Comparison of ENCODE assay signal across 20 mouse cellular contexts in genomic region chr3:30269253-30269652, GRCm38 (mm10).
DNase-seq lines count a peak whose midpoint lies in the region; ATAC-seq and TF ChIP-seq lines count a peak whose summit lies in the region.
"Had no signal": no experiment of that assay in that cellular context is flagged by ENCODE, and none has a peak within 500 bp of the region (broad histone marks: within the 10 kb centered on the region; RNA-seq: fewer than 3 reads in every experiment).

No protein-coding gene starts in this region.

- H3K4me2 ChIP-seq in intestine, postnatal 0 days (replicated peaks; ENCODE audit: low read depth) = no peak overlapping the region
- no peak overlapping the region for H3K4me2 ChIP-seq in intestine, embryonic 15.5 days (replicated peaks)
- H3K4me2 ChIP-seq: embryonic facial prominence, embryonic 13.5 days; hindbrain, embryonic 15.5 days; liver, embryonic 15.5 days; midbrain, embryonic 12.5 days; neural tube, embryonic 15.5 days had no signal

- H3K9ac ChIP-seq in intestine, postnatal 0 days (ENCODE audit: low read depth, low read length) = no peak overlapping the region
- H3K9ac ChIP-seq in intestine, embryonic 15.5 days = no peak overlapping the region
- no peak overlapping the region for H3K9ac ChIP-seq in ES-Bruce4 (ENCODE audit: low read depth, poor library complexity, severe bottlenecking)
- H3K9ac ChIP-seq: embryonic facial prominence, embryonic 13.5 days; hindbrain, embryonic 15.5 days; liver, embryonic 15.5 days; midbrain, embryonic 12.5 days; neural tube, embryonic 15.5 days had no signal

- no peaks in the 10 kb centered on the region for H3K27me3 ChIP-seq in intestine, postnatal 0 days (replicated peaks; ENCODE audit: control insufficient read depth, insufficient read depth, low read length)
- no peaks in the 10 kb centered on the region for H3K27me3 ChIP-seq in intestine, embryonic 15.5 days (replicated peaks)
- H3K27me3 ChIP-seq in ES-Bruce4 (ENCODE audit: control insufficient read depth, insufficient read depth, low read length, poor library complexity, severe bottlenecking) = no peaks in the 10 kb centered on the region
- no peaks in the 10 kb centered on the region for H3K27me3 ChIP-seq in embryonic facial prominence, embryonic 10.5 days (replicated peaks; ENCODE audit: low read depth, poor library complexity, severe bottlenecking)
- H3K27me3 ChIP-seq: embryonic facial prominence, embryonic 13.5 days; hindbrain, embryonic 15.5 days; liver, embryonic 15.5 days; midbrain, embryonic 12.5 days; neural tube, embryonic 15.5 days had no signal

- H3K27ac ChIP-seq in intestine, postnatal 0 days (ENCODE audit: low read depth, low read length) = no peak overlapping the region
- H3K27ac ChIP-seq in intestine, embryonic 15.5 days = no peak overlapping the region
- no peak overlapping the region for H3K27ac ChIP-seq in ES-Bruce4 (ENCODE audit: insufficient read depth, low read length)
- H3K27ac ChIP-seq in embryonic facial prominence, embryonic 10.5 days (replicated peaks) = no peak overlapping the region
- H3K27ac ChIP-seq: embryonic facial prominence, embryonic 13.5 days; hindbrain, embryonic 15.5 days; liver, embryonic 15.5 days; midbrain, embryonic 12.5 days; neural tube, embryonic 15.5 days had no signal

- no peaks in the 10 kb centered on the region for H3K9me3 ChIP-seq in intestine, postnatal 0 days (ENCODE audit: control insufficient read depth)
- no peaks in the 10 kb centered on the region for H3K9me3 ChIP-seq in intestine, embryonic 15.5 days
- no peaks in the 10 kb centered on the region for H3K9me3 ChIP-seq in ES-Bruce4 (replicated peaks; ENCODE audit: control insufficient read depth, insufficient read depth, low read length, poor library complexity, severe bottlenecking)
- H3K9me3 ChIP-seq in embryonic facial prominence, embryonic 10.5 days = no peaks in the 10 kb centered on the region
- H3K9me3 ChIP-seq: embryonic facial prominence, embryonic 13.5 days; hindbrain, embryonic 15.5 days; liver, embryonic 15.5 days; midbrain, embryonic 12.5 days; neural tube, embryonic 15.5 days had no signal

- no peaks in the 10 kb centered on the region for H3K36me3 ChIP-seq in intestine, postnatal 0 days (ENCODE audit: control insufficient read depth, insufficient read depth)
- H3K36me3 ChIP-seq in intestine, embryonic 15.5 days = no peaks in the 10 kb centered on the region
- no peaks in the 10 kb centered on the region for H3K36me3 ChIP-seq in ES-Bruce4 (ENCODE audit: control insufficient read depth, insufficient read depth, low read length, poor library complexity, severe bottlenecking)
- H3K36me3 ChIP-seq in embryonic facial prominence, embryonic 10.5 days (replicated peaks) = no peaks in the 10 kb centered on the region
- H3K36me3 ChIP-seq: embryonic facial prominence, embryonic 13.5 days; hindbrain, embryonic 15.5 days; liver, embryonic 15.5 days; midbrain, embryonic 12.5 days; neural tube, embryonic 15.5 days had no signal

- no peak for TF ChIP-seq POLR2A in lung, adult 2 months (IDR thresholded peaks at IDR 0.05; ENCODE audit: borderline replicate concordance, extremely low read depth, low read depth, low read length)
- TF ChIP-seq POLR2A in ES-Bruce4 (IDR thresholded peaks at IDR 0.05; ENCODE audit: insufficient read depth, low read length) = no peak

- no peak for TF ChIP-seq EP300 in ES-Bruce4 (IDR thresholded peaks at IDR 0.05; ENCODE audit: insufficient read depth, low read depth, low read length)

- H3K4me1 ChIP-seq in intestine, postnatal 0 days (replicated peaks; ENCODE audit: control insufficient read depth, insufficient read depth, low read length) = no peaks in the 10 kb centered on the region
- no peaks in the 10 kb centered on the region for H3K4me1 ChIP-seq in intestine, embryonic 15.5 days (replicated peaks)
- no peaks in the 10 kb centered on the region for H3K4me1 ChIP-seq in lung, adult 2 months (ENCODE audit: control insufficient read depth, insufficient read depth, low read length)
- H3K4me1 ChIP-seq in ES-Bruce4 (ENCODE audit: control insufficient read depth, insufficient read depth, low read length) = no peaks in the 10 kb centered on the region
- H3K4me1 ChIP-seq in embryonic facial prominence, embryonic 10.5 days = peaks cover 4% of the 10 kb centered on the region; the same call in 1 of the 2 replicates
- H3K4me1 ChIP-seq: embryonic facial prominence, embryonic 13.5 days; hindbrain, embryonic 15.5 days; liver, embryonic 15.5 days; neural tube, embryonic 15.5 days had no signal

- DNase-seq in lung, adult 2 months = no peak
- no peak for DNase-seq in lung, postnatal 10 days
- DNase-seq in ZHBTc4 (ENCODE audit: low read depth, low spot score) = peak; percentile 35
- DNase-seq in embryonic facial prominence, embryonic 10.5 days (ENCODE audit: low spot score) = no peak
- no peak for DNase-seq in cerebellum, postnatal 14 days
- DNase-seq: adrenal gland, postnatal 25 days; cerebellum, adult 8-10 months; heart, postnatal 10 days; kidney, adult 18-20 months; kidney, postnatal 4 days had no signal

- 73% methylated on average over 3 of the region's 3 CpGs for WGBS in intestine, postnatal 0 days
- WGBS in intestine, embryonic 15.5 days = 75% methylated on average over 3 of the region's 3 CpGs
- 85% methylated on average over 3 of the region's 3 CpGs for WGBS in lung, adult 2 months
- WGBS in embryonic facial prominence, embryonic 10.5 days = 72% methylated on average over 3 of the region's 3 CpGs

- no peak for ATAC-seq in intestine, postnatal 0 days
- no peak for ATAC-seq in intestine, embryonic 15.5 days
- ATAC-seq: forebrain, embryonic 16.5 days had no signal

- peak; percentile 42 for TF ChIP-seq CTCF in intestine, postnatal 0 days (IDR thresholded peaks at IDR 0.05; ENCODE audit: low read depth)
- 0 out of 2 replicates have a peak, but pooled peaks have one; percentile 12 for TF ChIP-seq CTCF in lung, adult 2 months (IDR thresholded peaks at IDR 0.05; ENCODE audit: insufficient read depth, low read length)
- peak; percentile 24 for TF ChIP-seq CTCF in ES-Bruce4 (IDR thresholded peaks at IDR 0.05; ENCODE audit: low read depth, low read length)

- no peak overlapping the region for H3K4me3 ChIP-seq in intestine, postnatal 0 days (ENCODE audit: low read depth, low read length)
- no peak overlapping the region for H3K4me3 ChIP-seq in intestine, embryonic 15.5 days (replicated peaks)
- no peak overlapping the region for H3K4me3 ChIP-seq in lung, adult 2 months (replicated peaks; ENCODE audit: extremely low read depth, low read depth, low read length)
- H3K4me3 ChIP-seq in ES-Bruce4 (ENCODE audit: low read depth, low read length) = no peak overlapping the region
- no peak overlapping the region for H3K4me3 ChIP-seq in embryonic facial prominence, embryonic 10.5 days
- H3K4me3 ChIP-seq: embryonic facial prominence, embryonic 13.5 days; hindbrain, embryonic 15.5 days; liver, embryonic 15.5 days; midbrain, embryonic 12.5 days; myocyte; neural tube, embryonic 15.5 days had no signal
